Mouse (Mus musculus) left cerebral cortex, postnatal 4 days (tissue): ENCODE data around the gene Spock1. TPM values are rescaled to one million over a fixed set of nuclear protein-coding genes. Genes with fewer than 3 reads are reported as not detected.
A peak's percentile ranks its signal among the peaks of the same experiment; 100 is the strongest.

Experiments used
- DNase-seq: peaks from one replicate; pipeline ENCODE4 v3.0.0-alpha.2; 2022
- intact Hi-C: fragments of 180-260 bp; cut with DNase I; formaldehyde crosslinking; loops from one replicate; pipeline ENCODE4 v1.15.1; 2025
- total RNA-seq, 2 experiments: library from RNA; stranded (reverse); gene quantifications; 2 replicates each; pipeline ENCODE4 v1.2.3; 2021

The Spock1 gene
- total RNA-seq, 2 experiments from 2014 or later = 197 to 198 TPM

GRCm38 (mm10) chr13:57867586-57867985 is 40.5 kb downstream of the Spock1 start:
- intact Hi-C loops = no loop called here
- DNase-seq = no peak

GRCm38 (mm10) chr13:57865029-57865428 is 43.1 kb downstream of the Spock1 start:
- DNase-seq = no peak
- intact Hi-C loops = no loop called here

GRCm38 (mm10) chr13:57858491-57858890 is 49.6 kb downstream of the Spock1 start:
- intact Hi-C loops = no loop called here
- no peak for DNase-seq

GRCm38 (mm10) chr13:57857016-57857415 is 51.1 kb downstream of the Spock1 start:
- no peak for DNase-seq
- intact Hi-C loops = no loop called here

- DNase-seq = no peak
- intact Hi-C loops = no loop called here
Observed at GRCm38 (mm10) chr13:57856311-57856853, 51.8 kb downstream of the Spock1 start.

GRCm38 (mm10) chr13:57855766-57856165 is 52.4 kb downstream of the Spock1 start:
- intact Hi-C loops = no loop called here
- no peak for DNase-seq

- intact Hi-C loops = no loop called here
- DNase-seq = no peak
Observed at GRCm38 (mm10) chr13:57854416-57854815, 53.7 kb downstream of the Spock1 start.

- intact Hi-C loops = no loop called here
- DNase-seq = no peak
Observed at GRCm38 (mm10) chr13:57853621-57854020, 54.5 kb downstream of the Spock1 start.

- intact Hi-C loops = no loop called here
- no peak for DNase-seq
Observed at GRCm38 (mm10) chr13:57853156-57853555, 55.0 kb downstream of the Spock1 start.

- intact Hi-C loops = no loop called here
- no peak for DNase-seq
Observed at GRCm38 (mm10) chr13:57848931-57849330, 59.2 kb downstream of the Spock1 start.

GRCm38 (mm10) chr13:57847101-57847500 is 61.0 kb downstream of the Spock1 start:
- DNase-seq = peak; percentile 37
- intact Hi-C loops = no loop called here

- intact Hi-C loops = no loop called here
- DNase-seq = no peak
Observed at GRCm38 (mm10) chr13:57846468-57846867, 61.7 kb downstream of the Spock1 start.

- no peak for DNase-seq
- intact Hi-C loops = no loop called here
Observed at GRCm38 (mm10) chr13:57841141-57841848, 66.8 kb downstream of the Spock1 start.

GRCm38 (mm10) chr13:57837691-57838437 is 70.3 kb downstream of the Spock1 start:
- intact Hi-C loops = no loop called here
- DNase-seq = no peak

GRCm38 (mm10) chr13:57831374-57832163 is 76.6 kb downstream of the Spock1 start:
- no peak for DNase-seq
- intact Hi-C loops = no loop called here

GRCm38 (mm10) chr13:57830896-57831295 is 77.2 kb downstream of the Spock1 start:
- DNase-seq = no peak
- intact Hi-C loops = no loop called here

GRCm38 (mm10) chr13:57830091-57830490 is 78.0 kb downstream of the Spock1 start:
- intact Hi-C loops = no loop called here
- DNase-seq = no peak

GRCm38 (mm10) chr13:57816276-57816675 is 91.9 kb downstream of the Spock1 start:
- intact Hi-C loops = no loop called here

GRCm38 (mm10) chr13:57812643-57813042 is 95.5 kb downstream of the Spock1 start:
- DNase-seq = no peak
- intact Hi-C loops = no loop called here

More at GRCm38 (mm10) chr13:57816276-57816675, 91.9 kb downstream of the Spock1 start:
- peak; percentile 22 for DNase-seq

- no peak for DNase-seq
- intact Hi-C loops = no loop called here
Observed at GRCm38 (mm10) chr13:57811253-57811652, 96.9 kb downstream of the Spock1 start.

GRCm38 (mm10) chr13:57810816-57811215 is 97.3 kb downstream of the Spock1 start:
- intact Hi-C loops = no loop called here
- DNase-seq = no peak
